Mouse (Mus musculus) thymus, adult 18-20 months (tissue): ENCODE results near the gene Psen2.

Experiments used
- DNase-seq, 2 experiments: peaks; one replicate each; pipeline ENCODE4 v3.0.0; 2022; ENCODE audit warnings: mixed read lengths in 2 of 2

Psen2 gene

GRCm38 (mm10) chr1:180263364-180263997, at the start of gene Psen2:
TSS of gene Psen2 (minus strand) at chr1:180263438.
- DNase-seq = no peak

- no peak for DNase-seq
These were observed 49.6 kb upstream of the Psen2 start for GRCm38 (mm10) chr1:180312792-180313311.

- DNase-seq = no peak
These were observed 49.0 kb upstream of the Psen2 start for GRCm38 (mm10) chr1:180312286-180312685.

GRCm38 (mm10) chr1:180308897-180309296, 45.7 kb upstream of the Psen2 start:
- DNase-seq = no peak

- no peak for DNase-seq
These were observed 44.4 kb upstream of the Psen2 start for GRCm38 (mm10) chr1:180307661-180308060.

- no peak for DNase-seq
These were observed 43.7 kb upstream of the Psen2 start for GRCm38 (mm10) chr1:180306889-180307288.

- DNase-seq = no peak
These were observed 40.4 kb upstream of the Psen2 start for GRCm38 (mm10) chr1:180303600-180303999.

- no peak for DNase-seq
These were observed 39.2 kb upstream of the Psen2 start for GRCm38 (mm10) chr1:180302253-180303120.

- no peak for DNase-seq
These were observed 37.8 kb upstream of the Psen2 start for GRCm38 (mm10) chr1:180300997-180301396.

- DNase-seq = no peak
These were observed 37.1 kb upstream of the Psen2 start for GRCm38 (mm10) chr1:180300292-180300691.

- no peak for DNase-seq
These were observed 36.5 kb upstream of the Psen2 start for GRCm38 (mm10) chr1:180299697-180300096.

- peak in 1 of 2 experiments; percentile 29 for DNase-seq
These were observed 32.9 kb upstream of the Psen2 start for GRCm38 (mm10) chr1:180296088-180296487.

- DNase-seq = no peak
These were observed 27.1 kb upstream of the Psen2 start for GRCm38 (mm10) chr1:180290358-180290757.

GRCm38 (mm10) chr1:180289788-180290187, 26.6 kb upstream of the Psen2 start:
- no peak for DNase-seq

- DNase-seq = no peak
These were observed 25.7 kb upstream of the Psen2 start for GRCm38 (mm10) chr1:180288872-180289468.

- DNase-seq = no peak
These were observed 25.0 kb upstream of the Psen2 start for GRCm38 (mm10) chr1:180288227-180288626.

- no peak for DNase-seq
These were observed 23.0 kb upstream of the Psen2 start for GRCm38 (mm10) chr1:180286081-180286831.

GRCm38 (mm10) chr1:180283813-180284768, 20.9 kb upstream of the Psen2 start:
- no peak for DNase-seq

- no peak for DNase-seq
These were observed 19.3 kb upstream of the Psen2 start for GRCm38 (mm10) chr1:180282581-180282980.

GRCm38 (mm10) chr1:180279648-180280047, 16.4 kb upstream of the Psen2 start:
- peak; percentile 76 to 83 for DNase-seq

- DNase-seq = no peak
These were observed 14.3 kb upstream of the Psen2 start for GRCm38 (mm10) chr1:180277563-180277962.
